ENCODE assay signal across 21 mouse cellular contexts in genomic region chr8:71302788-71303187, GRCm38 (mm10). TPM values are rescaled to one million over a fixed set of nuclear protein-coding genes. Genes with fewer than 3 reads are reported as not detected.
DNase-seq lines count a peak whose midpoint lies in the region; ATAC-seq and TF ChIP-seq lines count a peak whose summit lies in the region.
"Had no signal": no experiment of that assay in that cellular context is flagged by ENCODE, and none has a peak within 500 bp of the region (broad histone marks: within the 10 kb centered on the region; RNA-seq: fewer than 3 reads in every experiment).

No protein-coding gene starts in this region.

- H3K9me3 ChIP-seq in heart, postnatal 0 days (replicated peaks; ENCODE audit: control insufficient read depth, low read length) = no peaks in the 10 kb centered on the region
- no peaks in the 10 kb centered on the region for H3K9me3 ChIP-seq in heart, embryonic 11.5 days (replicated peaks; ENCODE audit: control insufficient read depth, low read length)
- no peaks in the 10 kb centered on the region for H3K9me3 ChIP-seq in MEL (replicated peaks; ENCODE audit: insufficient read depth, low read length)

- TF ChIP-seq RAD21 in MEL (IDR thresholded peaks at IDR 0.05; ENCODE audit: low read depth, low read length) = no peak

- H3K27me3 ChIP-seq in heart, postnatal 0 days (ENCODE audit: control insufficient read depth, insufficient read depth, low read length) = no peaks in the 10 kb centered on the region
- no peaks in the 10 kb centered on the region for H3K27me3 ChIP-seq in heart, embryonic 11.5 days (ENCODE audit: control insufficient read depth, insufficient read depth, low read length)
- H3K27me3 ChIP-seq in MEL (ENCODE audit: control insufficient read depth in 1 of 2, insufficient read depth in 2 of 2, low read length in 2 of 2) = no peaks in the 10 kb centered on the region
- H3K27me3 ChIP-seq: CH12.LX, Patski had no signal

- no peak for TF ChIP-seq CTCF in gastrocnemius, adult 2 months (IDR thresholded peaks at IDR 0.05)
- TF ChIP-seq CTCF in heart, postnatal 0 days (IDR thresholded peaks at IDR 0.05; ENCODE audit: low read depth) = no peak
- TF ChIP-seq CTCF in MEL (IDR thresholded peaks at IDR 0.05 in 2 of 3, conservative IDR thresholded peaks at IDR 0.05 in 1 of 3; ENCODE audit: control insufficient read depth in 1 of 3, insufficient read depth in 1 of 3, low read depth in 2 of 3, low read length in 3 of 3, poor library complexity in 1 of 3, severe bottlenecking in 1 of 3) = no peak

- TF ChIP-seq POLR2A in MEL (IDR thresholded peaks at IDR 0.05; ENCODE audit: control insufficient read depth in 1 of 2, insufficient read depth in 1 of 2, low read depth in 1 of 2, low read length in 2 of 2, poor library complexity in 1 of 2) = no peak

- peaks cover 1% of the 10 kb centered on the region for H3K79me2 ChIP-seq in MEL (ENCODE audit: control insufficient read depth, insufficient read depth, low read length, poor library complexity)

- 0 out of 2 replicates have a peak, but pooled peaks cover 19% of the 10 kb centered on the region for H3K36me3 ChIP-seq in heart, postnatal 0 days (replicated peaks; ENCODE audit: control insufficient read depth, insufficient read depth, low read length)
- no peaks in the 10 kb centered on the region; the same call in 1 of the 2 replicates for H3K36me3 ChIP-seq in heart, embryonic 11.5 days (ENCODE audit: control insufficient read depth, insufficient read depth, low read length)
- peaks cover 2 to 8% of the 10 kb centered on the region in 2 experiments for H3K36me3 ChIP-seq in MEL (ENCODE audit: control insufficient read depth in 1 of 2, insufficient read depth in 2 of 2, low read length in 2 of 2)

- intact Hi-C loops in gastrocnemius, adult 2 months (cut with DNase I) = no loop called here

- no peak for TF ChIP-seq EP300 in heart, postnatal 0 days (IDR thresholded peaks at IDR 0.05; ENCODE audit: low read depth)
- TF ChIP-seq EP300 in MEL (IDR thresholded peaks at IDR 0.05; ENCODE audit: low read depth in 1 of 2, low read length in 2 of 2) = peak; percentile 42 to 51; a peak in 3 of 4 replicates

- H3K9ac ChIP-seq in heart, postnatal 0 days (replicated peaks; ENCODE audit: low read depth, low read length) = no peak overlapping the region
- H3K9ac ChIP-seq in heart, embryonic 11.5 days (ENCODE audit: low read depth, low read length) = no peak overlapping the region
- no peak overlapping the region for H3K9ac ChIP-seq in MEL (ENCODE audit: control insufficient read depth, low read depth, low read length, poor library complexity, severe bottlenecking)

- no peak overlapping the region for H3K4me2 ChIP-seq in heart, postnatal 0 days (ENCODE audit: low read depth, low read length)
- no peak overlapping the region for H3K4me2 ChIP-seq in heart, embryonic 11.5 days

- no peak overlapping the region for H3K4me3 ChIP-seq in gastrocnemius, adult 2 months
- no peak overlapping the region for H3K4me3 ChIP-seq in heart, postnatal 0 days (ENCODE audit: low read depth, low read length)
- H3K4me3 ChIP-seq in heart, embryonic 11.5 days (ENCODE audit: low read depth, low read length) = no peak overlapping the region
- H3K4me3 ChIP-seq in MEL (ENCODE audit: control insufficient read depth in 1 of 2, insufficient read depth in 1 of 2, low read depth in 2 of 2, low read length in 2 of 2) = no peak overlapping the region

- 0 out of 2 replicates have a peak, but pooled peaks cover 9% of the 10 kb centered on the region for H3K4me1 ChIP-seq in heart, postnatal 0 days (ENCODE audit: control insufficient read depth, insufficient read depth)
- H3K4me1 ChIP-seq in heart, embryonic 11.5 days (ENCODE audit: control insufficient read depth, insufficient read depth, low read length) = 0 out of 2 replicates have a peak, but pooled peaks cover 2% of the 10 kb centered on the region
- peaks cover 0 to 8% of the 10 kb centered on the region in 2 experiments; a peak in 2 of 4 replicates for H3K4me1 ChIP-seq in MEL (ENCODE audit: control insufficient read depth in 1 of 2, insufficient read depth in 2 of 2, low read length in 2 of 2)

- ATAC-seq in heart, postnatal 0 days (ENCODE audit: insufficient read depth, low read depth) = no peak
- ATAC-seq in heart, embryonic 11.5 days (replicated peaks; ENCODE audit: insufficient number of reproducible peaks, low FRiP score, low TSS enrichment) = no peak
- ATAC-seq: activated CD4-positive, CD25-positive, alpha-beta regulatory T cell, adult 4 months; CD4-positive, CD25-positive, alpha-beta regulatory T cell, adult 4 months; Patski had no signal

- peak overlapping the region; percentile 56; the same call in 1 of the 2 replicates for H3K27ac ChIP-seq in gastrocnemius, adult 2 months
- peak overlapping the region; percentile 47 for H3K27ac ChIP-seq in heart, postnatal 0 days (ENCODE audit: low read depth)
- H3K27ac ChIP-seq in heart, embryonic 11.5 days (ENCODE audit: low read depth, low read length) = no peak overlapping the region
- no peak overlapping the region for H3K27ac ChIP-seq in MEL (ENCODE audit: control insufficient read depth, low read depth, low read length)

- WGBS in heart, postnatal 0 days = 97% methylated on average over 1 of the region's 1 CpGs
- WGBS in heart, embryonic 11.5 days (ENCODE audit: insufficient replicate concordance) = 94% methylated on average over 1 of the region's 1 CpGs

- DNase-seq in gastrocnemius, adult 2 months = no peak
- no peak for DNase-seq in gastrocnemius, postnatal 10 days
- no peak for DNase-seq in heart, postnatal 0 days (ENCODE audit: low spot score)
- peak; percentile 29 for DNase-seq in MEL (ENCODE audit: low read depth, low spot score)
- no peak for DNase-seq in right cerebral cortex, adult 2 months (ENCODE audit: low spot score in 2 of 2)
- DNase-seq: adrenal gland, adult 2 months; adrenal gland, adult 8-10 months; adrenal gland, postnatal 10 days; adrenal gland, postnatal 14 days; adrenal gland, postnatal 25 days; adrenal gland, postnatal 36 days; B cell, adult 2 months; cerebellum, adult 11 months; cerebellum, adult 11-12 months; cerebellum, adult 18-20 months; cerebellum, adult 2 months had no signal

TF ChIP-seq in MEL, 35 proteins besides CTCF, POLR2A, EP300 and RAD21:
- TF ChIP-seq TCF12 (IDR thresholded peaks at IDR 0.05; ENCODE audit: low read depth, low read length) (peak; percentile 74; the same call in 1 of the 2 replicates), ZMIZ1 (IDR thresholded peaks at IDR 0.05; ENCODE audit: low read depth, low read length) (no peak), GATA1 (IDR thresholded peaks at IDR 0.05; ENCODE audit: low read depth, low read length) (peak; percentile 67), ZKSCAN1 (IDR thresholded peaks at IDR 0.05; ENCODE audit: low read depth, low read length) (no peak), CHD2 (IDR thresholded peaks at IDR 0.05; ENCODE audit: low read length) (no peak), TAL1 (IDR thresholded peaks at IDR 0.05; ENCODE audit: low read length) (peak; percentile 26; the same call in 1 of the 2 replicates)

RNA-seq across cellular contexts. Expression of gene Haus8, which starts 30.1 kb away (rescaled TPM):
- total RNA-seq in gastrocnemius, adult 2 months (2021) = 1 to 10 TPM; 5.5 to 7.9 TPM
- total RNA-seq in gastrocnemius, postnatal 10 days (2021) = 10 to 100 TPM; 10.0 to 10.3 TPM
- total RNA-seq in heart, postnatal 0 days (2014; rRNA removed; ENCODE audit: low replicate concordance) = 50.6 and 53.9 TPM in 2 replicates
- polyA plus RNA-seq in heart, postnatal 0 days (2015; fragmentation: Nextera tagmentation; extraction: Ambion mirVana) = 58.3 and 64.3 TPM in 2 replicates
- polyA plus RNA-seq in heart, embryonic 11.5 days (2014; fragmentation: Nextera tagmentation; extraction: Ambion mirVana) = 113 and 116 TPM in 2 replicates
- total RNA-seq in MEL (2012; rRNA removed) = 55.6 and 60.4 TPM in 2 replicates
- polyA plus RNA-seq in MEL (2012; ENCODE audit: insufficient read depth in 1 of 2, insufficient read length in 2 of 2, low read depth in 1 of 2, low replicate concordance in 2 of 2, missing spikeins in 1 of 2) = 10 to 100 TPM in 1 of 2 experiments, not detected in 1; 69.2 TPM

RNA-seq across cellular contexts. Expression of gene Myo9b, which starts 30.3 kb away (rescaled TPM):
- total RNA-seq in gastrocnemius, adult 2 months (2021) = 1 to 10 TPM; 6.1 to 9.3 TPM
- 10 to 100 TPM; 17.6 to 25.9 TPM for total RNA-seq in gastrocnemius, postnatal 10 days (2021)
- 35.0 and 40.7 TPM in 2 replicates for total RNA-seq in heart, postnatal 0 days (2014; rRNA removed; ENCODE audit: low replicate concordance)
- polyA plus RNA-seq in heart, postnatal 0 days (2015; fragmentation: Nextera tagmentation; extraction: Ambion mirVana) = 6.7 and 7.1 TPM in 2 replicates
- polyA plus RNA-seq in heart, embryonic 11.5 days (2014; fragmentation: Nextera tagmentation; extraction: Ambion mirVana) = 15.1 and 23.3 TPM in 2 replicates
- 35.8 and 36.5 TPM in 2 replicates for total RNA-seq in MEL (2012; rRNA removed)
- 10 to 100 TPM; 52.3 to 54.8 TPM for polyA plus RNA-seq in MEL (2012; ENCODE audit: insufficient read depth in 1 of 2, insufficient read length in 2 of 2, low read depth in 1 of 2, low replicate concordance in 2 of 2, missing spikeins in 1 of 2)

Comparison
In these comparisons a context has a peak if more than half of its experiments do, and no peak if none do; other contexts are left out.
1. H3K27ac ChIP-seq: peak in gastrocnemius, adult 2 months (single experiment) and heart, postnatal 0 days (single experiment); none in heart, embryonic 11.5 days (single experiment) and MEL (single experiment).